Comparison of ENCODE assay signal across 10 mouse cellular contexts in genomic region chrX:161385791-161386190, GRCm38 (mm10).
A peak's percentile ranks its signal among the peaks of the same experiment; 100 is the strongest.
DNase-seq lines count a peak whose midpoint lies in the region; TF ChIP-seq lines count a peak whose summit lies in the region.
"Had no signal": no experiment of that assay in that cellular context is flagged by ENCODE, and none has a peak within 500 bp of the region (broad histone marks: within the 10 kb centered on the region; RNA-seq: fewer than 3 reads in every experiment).

No protein-coding gene starts in this region.

- TF ChIP-seq CTCF in layer of hippocampus, adult 2 months (conservative IDR thresholded peaks at IDR 0.05) = peak; percentile 76
- peak; percentile 70 for TF ChIP-seq CTCF in liver, adult 2 months (IDR thresholded peaks at IDR 0.05; ENCODE audit: low read depth, low read length)

- 39% methylated on average over 8 of the region's 8 CpGs for WGBS in liver, adult 2 months

- no peaks in the 10 kb centered on the region for H3K36me3 ChIP-seq in liver, adult 2 months (ENCODE audit: control insufficient read depth, insufficient read depth, low read length)
- H3K36me3 ChIP-seq: heart, embryonic 13.5 days had no signal

- DNase-seq in adrenal gland, adult (ENCODE audit: inconsistent age in 2 of 2, low spot score in 1 of 2) = peak; percentile 18 to 78
- DNase-seq in adrenal gland, adult 8-10 months = no peak
- DNase-seq in layer of hippocampus, adult 2 months (ENCODE audit: low spot score in 2 of 2) = no peak
- DNase-seq in layer of hippocampus, adult 9-10 months (ENCODE audit: low spot score) = no peak
- DNase-seq in R1 (ENCODE audit: low read depth, low spot score) = peak; percentile 46
- peak; percentile 40 for DNase-seq in embryo, embryonic 10 days (ENCODE audit: low spot score)
- peak; percentile 5 for DNase-seq in liver, adult 2 months (ENCODE audit: extremely low read depth, low read depth, low spot score)
- peak; percentile 18 for DNase-seq in thymus, postnatal 14 days

- H3K79me2 ChIP-seq in liver, adult 2 months (ENCODE audit: control insufficient read depth, insufficient read depth, low read length) = no peaks in the 10 kb centered on the region

- H3K9ac ChIP-seq in liver, adult 2 months (ENCODE audit: low read depth, low read length) = no peak overlapping the region
- H3K9ac ChIP-seq: heart, embryonic 13.5 days had no signal

- no peak overlapping the region for H3K4me3 ChIP-seq in layer of hippocampus, adult 2 months
- no peak overlapping the region for H3K4me3 ChIP-seq in liver, adult 2 months (ENCODE audit: insufficient read depth, low read depth, low read length)
- H3K4me3 ChIP-seq: heart, embryonic 13.5 days had no signal

- no peak for TF ChIP-seq POLR2A in liver, adult 2 months (IDR thresholded peaks at IDR 0.05; ENCODE audit: extremely low read depth, insufficient read depth, low read length)

- no peak overlapping the region for H3K27ac ChIP-seq in layer of hippocampus, adult 2 months
- H3K27ac ChIP-seq in liver, adult 2 months (replicated peaks; ENCODE audit: insufficient read depth, low read depth, low read length) = no peak overlapping the region
- H3K27ac ChIP-seq: heart, embryonic 13.5 days; macrophage had no signal

- H3K27me3 ChIP-seq in liver, adult 2 months (ENCODE audit: control insufficient read depth, insufficient read depth, low read length) = no peaks in the 10 kb centered on the region
- H3K27me3 ChIP-seq: heart, embryonic 13.5 days had no signal

- no peaks in the 10 kb centered on the region for H3K4me1 ChIP-seq in liver, adult 2 months (ENCODE audit: control insufficient read depth, insufficient read depth, low read length)
- H3K4me1 ChIP-seq: heart, embryonic 13.5 days had no signal

Comparison
In these comparisons a context has a peak if more than half of its experiments do, and no peak if none do; other contexts are left out.
1. DNase-seq: peak in adrenal gland, adult (2 of 2), R1 (single experiment), embryo, embryonic 10 days (single experiment), liver, adult 2 months (single experiment) and thymus, postnatal 14 days (single experiment); none in adrenal gland, adult 8-10 months (single experiment), layer of hippocampus, adult 2 months (0 of 2) and layer of hippocampus, adult 9-10 months (single experiment).